Mouse (Mus musculus) cortical plate, adult 2 months (tissue): ENCODE measurements around the gene Gm17490.

Experiments used
- CTCF ChIP-seq: fragments of 200-500 bp; IDR thresholded peaks from 2 replicates; pipeline ENCODE4 v1.5.1; 2011; ENCODE audit warnings: mild to moderate bottlenecking, control low read depth, low read length; ENCODE audit not compliant: insufficient read depth; ENCODE audit errors: extremely low read depth
- POLR2A ChIP-seq: fragments of 200-500 bp; IDR thresholded peaks from 2 replicates; pipeline ENCODE4 v1.6.1; 2011; ENCODE audit warnings: mild to moderate bottlenecking, low read length, control low read depth; ENCODE audit not compliant: insufficient read depth; ENCODE audit errors: extremely low read depth

DNA sequence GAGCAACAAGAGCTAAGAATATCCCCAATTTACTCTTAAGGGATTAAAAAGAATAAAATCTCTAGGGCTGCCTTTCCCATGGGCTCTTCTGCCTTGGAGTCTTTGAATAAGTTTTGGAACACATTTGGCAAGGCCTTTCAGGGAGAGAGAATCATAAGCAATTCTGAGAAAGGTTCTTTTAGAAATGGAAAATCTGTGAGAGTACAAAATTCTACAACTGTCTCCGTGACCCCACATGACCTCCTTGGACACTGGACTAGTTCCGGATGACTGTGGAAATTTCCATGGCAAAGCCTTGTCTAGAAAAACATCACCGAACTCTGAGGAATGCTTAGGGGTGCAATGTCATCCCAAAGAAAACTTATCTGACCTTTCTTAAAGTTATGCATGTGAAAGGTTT is 39.3 kb upstream of the Gm17490 start:
- TF ChIP-seq POLR2A (no peak), CTCF (no peak)
